Mouse (Mus musculus) thymus, adult 2 months (tissue): ENCODE data around the gene Hsd11b1. TPM values are rescaled to one million over a fixed set of nuclear protein-coding genes. Genes with fewer than 3 reads are reported as not detected.

Experiments
- DNase-seq: peaks from one replicate; pipeline ENCODE4 v3.0.0; 2021
- H3K27ac ChIP-seq: fragments of 200-500 bp; 2 replicates; pipeline ENCODE4 v1.5.1; 2012; ENCODE audit warnings: low read length, control low read depth; ENCODE audit not compliant: control insufficient read depth, insufficient read depth
- H3K27me3 ChIP-seq: fragments of 200-500 bp; 2 replicates; pipeline ENCODE4 v1.6.1; 2012; ENCODE audit warnings: mild to moderate bottlenecking, low read length, moderate library complexity, mixed read lengths; ENCODE audit not compliant: control insufficient read depth, insufficient read depth
- H3K36me3 ChIP-seq: fragments of 200-500 bp; 2 replicates; pipeline ENCODE4 v1.6.1; 2012; ENCODE audit warnings: mild to moderate bottlenecking, low read length, moderate library complexity; ENCODE audit not compliant: control insufficient read depth, insufficient read depth
- H3K4me1 ChIP-seq: fragments of 200-500 bp; replicated peaks from 2 replicates; pipeline ENCODE4 v1.6.1; 2012; ENCODE audit warnings: low read length; ENCODE audit not compliant: control insufficient read depth, insufficient read depth
- H3K4me3 ChIP-seq: fragments of 200-500 bp; 2 replicates; pipeline ENCODE4 v1.5.1; 2012; ENCODE audit warnings: mild to moderate bottlenecking, low read length, control low read depth, moderate library complexity; ENCODE audit not compliant: control insufficient read depth, insufficient read depth
- CTCF ChIP-seq: fragments of 200-500 bp; IDR thresholded peaks from 2 replicates; pipeline ENCODE4 v1.5.1; 2012; ENCODE audit warnings: mild to moderate bottlenecking, control low read depth, low read length, moderate library complexity, borderline replicate concordance; ENCODE audit not compliant: control insufficient read depth, poor library complexity, insufficient read depth; ENCODE audit errors: extremely low read depth
- POLR2A ChIP-seq: fragments of 200-500 bp; IDR thresholded peaks from 2 replicates; pipeline ENCODE4 v1.6.1; 2012; ENCODE audit warnings: mild to moderate bottlenecking, low read length, control low read depth, moderate library complexity; ENCODE audit not compliant: control insufficient read depth, poor library complexity, insufficient read depth; ENCODE audit errors: extremely low read depth
- WGBS: fragments of 180-500 bp; shearing (Covaris S2); methylation state at CpG from one replicate; pipeline ENCODE4 v1.1.7; 2018; 5-methylcytosine and 5-hydroxymethylcytosine counted together
- polyA plus RNA-seq: library from polyadenylated mRNA; depleted of rRNA; stranded (reverse); fragments of >200 nt; gene quantifications from 2 replicates; pipeline ENCODE4 v1.2.3, GENCODE M21; 2012

Hsd11b1 gene
- polyA plus RNA-seq, 1 experiment: 59.6 TPM

DNA sequence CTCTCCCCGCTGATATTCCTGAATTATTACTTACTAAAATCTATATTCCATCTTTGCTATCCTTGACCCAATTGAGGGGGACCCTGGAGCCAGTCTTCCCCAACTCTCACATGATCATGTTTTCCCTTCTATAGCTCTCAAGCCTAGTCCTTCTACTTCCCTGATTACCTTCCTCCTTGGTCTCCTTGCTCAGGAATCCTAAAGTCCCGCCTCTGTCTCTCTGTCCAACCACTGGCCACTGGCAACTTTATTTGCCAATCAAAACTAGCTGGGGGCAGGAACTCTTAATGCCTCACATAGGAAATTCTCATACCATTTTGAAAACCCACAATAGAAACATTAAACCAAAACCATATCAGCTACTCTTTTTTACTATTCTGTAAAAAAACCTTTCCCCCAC, 17.5 kb upstream of the Hsd11b1 start:
- no peak overlapping the region for H3K27ac ChIP-seq
- no peak overlapping the region for H3K4me3 ChIP-seq
- WGBS: 94% methylated on average over 2 of the region's 2 CpGs
- TF ChIP-seq CTCF (no peak), POLR2A (no peak)
- no peaks in the 10 kb centered on the region for H3K27me3 ChIP-seq
- DNase-seq: no peak
- H3K4me1 ChIP-seq: peaks cover 26% of the 10 kb centered on the region
- H3K36me3 ChIP-seq: no peaks in the 10 kb centered on the region

DNA sequence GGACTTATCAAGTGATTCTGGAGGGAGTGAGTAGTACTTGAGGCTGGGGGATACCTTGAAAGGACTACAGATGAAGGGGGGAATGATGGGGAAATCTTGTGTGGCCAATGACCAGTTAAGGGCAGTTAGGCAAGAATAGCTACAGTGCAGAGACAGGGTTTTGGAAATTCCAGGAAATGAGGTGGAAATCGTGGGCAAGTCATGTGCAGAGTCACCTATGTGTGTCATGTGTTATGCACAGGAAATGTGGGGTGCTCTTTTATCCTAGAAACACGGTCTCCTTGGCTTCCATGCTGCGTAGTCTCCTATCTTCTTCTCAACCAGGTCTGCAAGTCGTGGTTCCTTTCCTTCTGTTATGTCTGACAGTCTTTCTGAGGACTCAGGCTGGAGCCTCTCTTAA, 15.6 kb upstream of the Hsd11b1 start:
- TF ChIP-seq CTCF (no peak), POLR2A (no peak)
- H3K4me3 ChIP-seq: no peak overlapping the region
- H3K36me3 ChIP-seq: no peaks in the 10 kb centered on the region
- 29% methylated on average over 4 of the region's 4 CpGs for WGBS
- no peak for DNase-seq
- H3K27ac ChIP-seq: no peak overlapping the region
- H3K27me3 ChIP-seq: no peaks in the 10 kb centered on the region
- peaks cover 19% of the 10 kb centered on the region for H3K4me1 ChIP-seq

DNA sequence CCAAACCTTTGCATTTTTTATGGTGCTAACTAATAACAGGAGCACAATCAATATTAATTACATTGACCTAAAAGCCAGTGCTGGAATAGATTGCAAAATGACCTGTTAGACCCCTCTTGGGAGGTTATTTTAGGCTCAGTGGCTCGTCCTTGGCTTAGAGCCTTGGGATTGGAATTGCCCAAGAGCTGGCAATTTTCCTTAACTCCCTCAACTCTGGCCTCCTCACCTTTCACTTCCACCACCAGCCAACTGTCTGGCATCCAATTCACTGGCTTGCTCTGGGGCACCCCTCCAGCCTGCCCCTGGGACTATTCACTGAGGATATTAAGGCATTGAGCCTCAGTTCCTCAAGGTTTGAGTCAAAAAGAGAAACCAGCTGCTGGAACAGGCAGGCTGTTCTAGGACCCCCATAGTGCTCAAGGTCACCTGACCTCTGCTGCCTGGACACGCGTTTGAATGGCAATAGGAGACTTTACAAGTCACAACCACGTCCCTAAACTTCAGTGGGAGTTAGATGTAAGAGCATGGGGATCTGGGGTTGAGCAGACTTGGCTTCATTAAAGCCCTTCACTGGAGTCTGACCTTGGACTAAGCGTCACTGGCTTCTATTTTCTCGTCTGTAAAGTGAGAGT, 14.7 kb upstream of the Hsd11b1 start:
- WGBS: 91% methylated on average over 6 of the region's 6 CpGs
- TF ChIP-seq POLR2A (no peak), CTCF (no peak)
- no peak for DNase-seq

DNA sequence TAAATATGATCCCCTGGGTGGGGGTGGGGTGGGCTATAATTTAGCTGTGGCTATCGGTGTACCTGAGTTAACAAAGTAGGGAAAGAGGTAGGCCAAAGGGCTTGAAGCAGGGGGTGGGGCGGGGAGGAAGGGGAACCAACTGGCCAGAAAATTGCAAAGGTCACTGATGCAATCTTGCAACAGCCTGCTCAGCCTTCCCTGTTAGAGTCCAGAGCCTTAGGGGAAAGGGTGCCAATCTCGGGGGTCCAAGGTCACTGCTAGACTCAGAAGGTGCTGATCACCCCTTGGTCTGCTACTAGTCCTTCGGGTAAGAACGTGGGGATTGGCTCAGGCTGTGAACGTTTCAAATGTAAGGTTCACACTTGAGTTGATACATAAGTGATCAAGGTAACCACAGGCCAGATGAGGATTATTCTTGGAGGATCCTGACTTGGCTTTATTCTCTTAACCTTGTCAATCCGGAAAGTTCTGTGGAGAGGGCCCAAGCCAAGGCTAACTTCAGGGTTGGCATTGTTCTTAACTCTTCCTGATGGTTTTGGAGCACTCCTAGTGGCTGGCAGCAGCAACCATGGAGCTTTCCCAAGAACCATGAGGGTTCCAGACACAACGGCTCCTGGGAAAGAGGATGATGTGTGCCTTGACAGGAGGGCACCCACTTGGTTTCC, 10.7 kb upstream of the Hsd11b1 start:
- H3K27ac ChIP-seq: no peak overlapping the region
- peaks cover 25% of the 10 kb centered on the region for H3K4me1 ChIP-seq
- no peaks in the 10 kb centered on the region for H3K27me3 ChIP-seq
- TF ChIP-seq CTCF (no peak), POLR2A (no peak)
- 89% methylated on average over 8 of the region's 8 CpGs for WGBS
- H3K36me3 ChIP-seq: no peaks in the 10 kb centered on the region
- H3K4me3 ChIP-seq: no peak overlapping the region
- no peak for DNase-seq

More for the DNA sequence above, 14.7 kb upstream of the Hsd11b1 start:
- Histone ChIP-seq H3K27me3 (no peaks in the 10 kb centered on the region), H3K27ac (no peak overlapping the region), H3K36me3 (no peaks in the 10 kb centered on the region), H3K4me3 (no peak overlapping the region), H3K4me1 (peaks cover 15% of the 10 kb centered on the region)

DNA sequence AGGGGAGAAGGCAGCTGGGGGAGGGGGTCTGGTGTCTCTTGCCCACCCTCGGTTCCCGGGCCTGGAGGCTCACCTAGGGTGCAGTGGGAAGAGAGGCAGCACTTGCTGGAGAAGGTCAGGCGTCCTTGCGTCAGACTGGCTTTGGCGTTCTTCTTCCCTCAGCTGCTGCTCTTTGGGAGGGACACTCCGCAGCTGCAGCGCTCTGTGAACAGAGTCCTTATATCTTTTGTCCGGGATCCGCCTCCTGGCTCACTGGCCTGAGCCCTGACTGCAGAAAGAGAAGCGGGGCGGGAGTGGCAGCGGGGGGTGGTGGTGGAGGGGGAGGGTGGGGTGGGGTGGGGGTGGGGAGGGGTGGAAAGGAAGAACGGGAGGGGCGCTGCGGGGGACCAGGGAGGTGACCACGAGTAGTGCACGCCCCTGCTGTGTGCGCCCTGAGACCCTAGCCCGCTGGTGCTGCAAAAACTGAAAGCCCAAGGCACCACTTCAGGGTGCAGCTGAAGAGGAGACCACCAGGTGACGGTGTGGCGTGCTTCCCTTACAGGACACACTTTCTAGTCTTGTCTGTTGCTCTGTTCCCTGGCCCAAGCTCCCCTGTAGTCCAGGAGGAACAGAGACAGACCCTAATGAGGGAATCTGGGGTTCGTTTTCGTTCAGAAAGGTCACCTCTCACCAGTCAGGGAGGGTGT, 9.2 kb upstream of the Hsd11b1 start, which contains the start of gene G0s2:
Gene G0s2 (minus strand): TSS at position 302 of the 686 bp plus-strand sequence.
- TF ChIP-seq CTCF (peak; percentile 65; the same call in 1 of the 2 replicates), POLR2A (no peak)
- peak; percentile 39 for DNase-seq
- Histone ChIP-seq H3K27me3 (no peaks in the 10 kb centered on the region), H3K27ac (peak within 1 kb of the TSS; percentile 21; the same call in 1 of the 2 replicates), H3K4me3 (peak within 1 kb of the TSS; percentile 40), H3K4me1 (peaks cover 20% of the 10 kb centered on the region), H3K36me3 (no peaks in the 10 kb centered on the region)
- WGBS: 9% methylated on average over 21 of the region's 23 CpGs

DNA sequence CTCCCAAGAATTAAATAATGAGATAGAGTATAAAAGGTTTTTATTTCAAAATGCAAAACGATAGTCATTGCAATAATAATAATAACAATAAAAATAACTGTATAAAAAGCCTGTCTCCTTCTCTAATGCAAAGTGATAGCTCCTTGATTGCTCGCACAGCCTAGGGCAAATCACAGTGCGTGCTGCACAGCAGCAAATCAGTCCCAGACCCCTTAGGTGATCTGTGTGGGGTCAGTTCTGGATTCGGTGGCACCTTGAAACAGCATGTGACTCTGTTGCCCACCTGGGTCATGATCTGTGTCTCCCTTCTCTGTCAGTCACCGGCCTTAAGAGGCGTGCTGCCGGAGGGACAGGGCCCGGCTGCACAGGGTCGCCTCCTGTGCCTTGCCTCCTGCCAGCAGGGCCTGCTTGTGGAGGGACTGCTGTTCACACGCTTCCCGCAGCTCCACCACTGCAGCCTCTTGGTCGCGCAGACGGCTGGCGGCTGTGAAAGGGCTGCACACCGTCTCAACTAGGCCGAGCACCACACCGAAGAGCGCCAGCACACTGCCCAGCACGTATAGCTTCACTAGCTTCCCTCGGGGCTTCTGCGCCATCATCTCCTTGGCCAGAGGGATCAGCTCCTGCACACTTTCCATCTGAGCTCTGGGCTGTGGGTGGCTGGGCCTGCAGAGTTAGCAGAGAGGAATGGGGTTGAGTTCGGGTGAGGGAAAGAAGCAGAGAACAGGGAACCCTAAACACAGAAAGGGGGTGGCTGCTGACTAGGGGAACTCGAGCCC, 8.5 kb upstream of the Hsd11b1 start:
- TF ChIP-seq CTCF (no peak), POLR2A (peak; percentile 29; the same call in 1 of the 2 replicates)
- Histone ChIP-seq H3K27me3 (no peaks in the 10 kb centered on the region), H3K36me3 (no peaks in the 10 kb centered on the region), H3K4me1 (peaks cover 20% of the 10 kb centered on the region), H3K4me3 (peak overlapping the region; percentile 40), H3K27ac (0 out of 2 replicates have a peak overlapping the region, but pooled peaks have one; percentile 2)
- WGBS: 75% methylated on average over 24 of the region's 24 CpGs
- no peak for DNase-seq
